Mouse (Mus musculus): Measurements from ENCODE around the gene Gas6.

The Gas6 gene

DNA sequence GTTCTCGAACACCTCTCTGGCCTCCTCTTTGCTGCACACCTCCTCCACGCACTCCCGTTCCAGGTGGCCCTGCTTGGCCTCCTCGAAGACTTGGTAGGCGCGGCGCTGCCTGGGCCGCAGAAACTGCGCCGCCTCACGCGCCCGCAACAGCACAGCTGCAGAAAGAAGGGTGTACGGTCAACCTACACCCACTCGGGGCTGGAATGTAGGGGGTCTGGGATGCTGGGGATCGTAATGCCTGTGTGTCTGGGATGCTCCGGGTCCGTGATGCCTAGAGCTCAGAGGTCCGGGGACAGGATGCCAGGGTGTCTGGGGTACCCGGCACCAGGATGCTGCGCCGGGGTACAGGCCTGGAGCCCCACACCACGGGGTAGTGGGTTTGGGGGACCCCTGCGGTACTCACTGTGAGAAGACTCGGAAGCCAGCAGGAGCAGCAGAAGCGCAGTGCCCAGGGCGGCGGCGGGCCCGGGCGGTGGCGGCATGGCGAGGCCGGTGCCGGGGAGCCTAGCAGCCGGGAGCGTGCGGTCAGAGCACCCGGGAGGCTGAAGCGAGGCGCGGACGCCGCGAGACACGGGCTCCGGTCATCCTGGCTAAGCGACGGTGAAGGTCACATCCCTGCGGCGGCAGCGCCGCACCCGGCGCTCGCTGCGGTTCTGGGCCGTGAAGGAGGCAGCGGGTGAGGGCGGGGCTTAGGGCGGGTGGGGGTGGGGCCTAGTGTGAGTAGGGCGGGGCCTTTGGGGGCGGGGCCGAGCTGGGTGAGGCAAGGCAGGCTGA is at the start of gene Gas6:
Gene Gas6, minus strand, starts transcription at position 633 of the 774 bp plus-strand sequence.
- DNase-seq (ENCODE audit: low spot score): peak; percentile 65

DNA sequence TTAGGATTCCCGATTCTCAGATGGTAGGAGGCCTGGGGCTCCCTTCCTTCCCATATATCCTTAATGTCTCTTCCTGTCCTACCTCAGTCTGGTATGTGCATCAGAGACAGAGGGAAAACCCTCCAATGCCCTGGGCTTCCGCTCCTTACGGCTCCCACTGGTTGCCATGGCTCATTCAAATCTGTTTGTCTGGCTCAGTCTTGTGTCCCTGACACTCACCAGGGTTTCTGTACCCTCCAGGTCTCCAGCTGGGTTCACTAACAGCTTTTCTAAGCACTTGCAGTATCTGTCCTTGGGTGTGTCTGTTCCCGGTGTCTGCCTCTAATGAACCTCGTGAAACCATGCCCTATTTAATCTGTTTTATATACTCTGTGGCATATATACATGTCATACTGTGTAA is 47.2 kb upstream of the Gas6 start:
- DNase-seq (ENCODE audit: low spot score): no peak

DNA sequence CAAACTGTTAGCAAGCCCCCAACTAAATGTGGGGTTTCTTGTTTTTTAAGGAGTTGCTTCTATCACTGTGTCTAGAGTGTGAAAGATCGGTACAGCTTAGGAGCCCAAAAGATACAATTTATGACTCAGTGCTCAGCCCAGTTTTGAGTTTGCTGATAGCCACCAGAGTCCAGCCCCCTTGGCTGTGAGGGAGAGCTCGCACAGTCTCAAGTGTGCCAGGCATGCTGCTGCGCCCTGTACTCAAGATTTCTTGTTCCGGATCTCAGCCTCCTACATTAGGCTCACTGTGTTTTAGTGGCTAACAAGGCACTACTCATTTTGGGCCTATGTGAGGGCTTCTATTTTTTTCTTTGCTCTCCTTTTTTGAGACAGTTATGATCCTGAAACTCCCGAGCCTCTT is 45.8 kb upstream of the Gas6 start:
- no peak for DNase-seq (ENCODE audit: low spot score)

DNA sequence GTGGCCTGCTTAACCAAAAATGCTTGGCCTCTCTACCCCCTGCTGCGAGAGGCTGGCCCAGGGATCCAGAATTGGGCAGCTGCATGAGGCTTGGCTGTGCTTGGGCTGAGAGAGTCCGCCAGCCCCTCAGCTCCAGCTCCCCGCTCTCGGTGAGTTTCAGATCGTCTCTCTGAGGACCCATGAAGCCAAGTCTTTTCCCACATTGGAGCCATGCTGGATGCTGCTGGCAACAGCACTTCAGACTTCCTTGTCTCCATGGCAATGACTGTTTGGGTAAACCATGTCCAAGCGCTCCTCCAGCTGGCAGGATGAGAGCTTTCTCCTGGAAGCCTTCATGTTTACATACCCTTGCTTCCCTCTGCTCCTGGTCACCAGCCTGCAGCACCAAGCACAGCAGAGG is 44.5 kb upstream of the Gas6 start:
- peak; percentile 55 for DNase-seq (ENCODE audit: low spot score)

DNA sequence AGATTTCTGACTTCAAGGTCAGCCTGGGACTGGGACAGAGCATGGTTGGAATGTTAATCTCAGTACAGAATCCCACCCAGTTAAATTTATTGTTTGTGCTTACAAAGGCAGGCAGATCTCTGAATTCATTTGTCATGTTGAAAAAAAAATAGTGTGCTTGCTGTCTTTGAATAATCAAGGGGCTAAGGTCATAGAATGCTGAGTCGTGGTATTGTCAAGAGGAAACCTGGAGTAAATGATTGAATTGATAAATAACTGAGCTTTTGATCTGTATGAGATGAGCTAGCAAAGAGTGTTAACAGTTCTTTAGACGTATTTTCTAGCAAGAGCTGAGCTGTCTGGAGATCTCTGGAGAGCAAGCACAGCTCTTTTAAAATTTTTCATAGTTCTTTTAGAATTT is 42.8 kb upstream of the Gas6 start:
- no peak for DNase-seq (ENCODE audit: low spot score)

DNA sequence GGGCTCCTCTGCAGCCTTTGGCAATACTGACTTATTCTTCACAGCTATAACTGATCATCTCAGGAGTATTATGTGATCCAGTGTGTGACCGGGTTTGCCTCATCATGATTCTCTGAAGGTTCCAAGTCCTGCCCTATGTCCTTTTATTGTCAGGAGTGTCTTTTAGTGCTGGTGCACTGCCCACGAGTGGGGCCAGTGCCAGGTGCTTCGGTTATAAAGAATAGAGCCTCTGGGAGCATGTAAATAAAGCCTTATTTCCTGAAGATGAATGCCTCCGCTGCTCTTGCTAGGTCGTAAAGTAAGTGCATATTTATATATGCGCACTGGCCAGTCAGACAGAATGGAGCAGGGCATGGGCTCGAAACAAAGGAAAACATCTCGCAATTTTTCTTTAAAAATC is 38.8 kb upstream of the Gas6 start:
- DNase-seq (ENCODE audit: low spot score): no peak

DNA sequence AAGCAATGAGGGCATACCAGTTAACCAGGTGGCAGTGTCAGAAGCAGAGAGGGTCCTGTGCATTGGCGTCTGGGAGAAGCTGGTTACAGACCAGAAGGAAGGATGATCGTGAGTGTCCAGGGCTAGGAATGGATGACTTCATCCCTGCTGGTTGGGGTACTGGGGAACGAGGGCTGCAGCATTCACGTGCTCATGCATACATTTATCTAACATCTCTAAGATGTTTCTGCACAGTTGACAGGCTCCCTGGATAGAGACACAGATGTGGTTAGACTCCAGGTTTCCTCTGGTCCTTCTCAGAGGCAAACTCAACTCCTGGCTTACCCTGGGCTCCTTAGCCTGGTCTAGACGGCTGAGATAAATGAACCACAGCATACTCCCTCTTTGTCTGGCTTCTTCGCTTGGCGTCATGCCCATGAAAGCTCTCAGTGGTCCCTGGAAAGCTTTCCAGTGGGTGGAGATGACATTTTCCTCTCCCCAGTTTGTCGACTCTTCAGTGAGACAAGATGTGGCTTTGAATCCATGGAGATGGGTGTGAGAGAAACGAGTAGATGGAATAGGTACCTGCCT is 37.4 kb upstream of the Gas6 start:
- no peak for DNase-seq (ENCODE audit: low spot score)

DNA sequence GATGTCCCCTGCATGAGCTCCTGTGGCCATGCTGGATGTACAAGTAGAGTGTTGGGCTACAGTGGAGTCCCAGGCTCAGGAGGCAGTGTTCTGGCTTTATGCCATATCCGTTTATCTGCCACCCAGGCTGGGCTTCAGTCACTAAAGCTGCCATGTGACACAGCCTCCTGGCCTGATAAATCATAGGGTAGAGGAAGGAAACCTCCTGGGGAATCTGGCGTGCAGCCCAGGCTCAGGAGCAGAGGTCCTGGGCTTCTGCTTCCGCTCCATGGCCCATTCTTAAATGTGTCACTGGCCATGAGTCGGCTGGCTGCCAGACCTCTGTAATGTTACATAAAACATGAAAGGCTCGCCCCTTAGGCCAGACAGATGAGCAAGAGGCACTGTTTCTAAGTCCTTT is 36.7 kb upstream of the Gas6 start:
- peak; percentile 88 for DNase-seq (ENCODE audit: low spot score)

DNA sequence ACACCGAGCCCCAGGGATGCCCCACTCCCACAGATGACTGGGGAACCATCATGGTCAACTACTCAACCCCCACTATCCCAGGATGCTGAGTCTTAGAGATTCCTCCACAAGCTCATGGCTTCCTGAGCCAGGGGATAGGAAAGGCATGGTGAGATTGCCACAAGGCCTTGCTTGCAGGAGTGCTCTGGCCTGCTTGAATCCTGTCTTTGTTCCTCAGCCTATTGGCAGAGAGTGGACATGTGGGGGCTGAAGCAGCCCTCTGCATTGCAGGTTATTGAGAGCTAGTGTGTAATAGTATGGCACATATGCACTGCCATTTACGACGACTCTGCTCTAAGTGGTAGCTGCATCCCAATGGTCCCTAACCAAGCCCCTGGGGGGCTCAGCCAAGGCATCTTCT is 36.1 kb upstream of the Gas6 start:
- DNase-seq (ENCODE audit: low spot score): no peak

DNA sequence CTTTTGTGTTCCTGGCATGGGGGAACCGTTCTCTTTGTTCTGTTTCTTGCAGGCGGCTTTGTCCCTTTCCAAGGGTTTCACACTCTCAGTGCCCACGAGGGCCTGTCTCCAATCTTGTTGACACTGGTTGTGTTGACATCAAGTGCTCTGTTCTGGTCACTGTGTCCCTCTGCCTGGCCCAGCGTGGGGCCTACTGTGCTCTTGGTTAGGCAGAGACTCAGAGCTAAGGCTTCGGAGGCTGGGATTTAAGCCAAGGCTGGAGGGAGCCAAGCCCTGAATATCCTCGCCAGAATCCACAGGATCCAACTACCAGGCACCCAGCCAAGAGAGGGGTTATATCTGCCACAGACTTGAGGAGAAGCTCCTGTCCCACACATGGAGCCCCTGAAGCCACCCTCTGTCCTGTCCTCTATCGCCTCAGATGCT is 35.6 kb upstream of the Gas6 start:
- DNase-seq (ENCODE audit: low spot score): peak; percentile 83

DNA sequence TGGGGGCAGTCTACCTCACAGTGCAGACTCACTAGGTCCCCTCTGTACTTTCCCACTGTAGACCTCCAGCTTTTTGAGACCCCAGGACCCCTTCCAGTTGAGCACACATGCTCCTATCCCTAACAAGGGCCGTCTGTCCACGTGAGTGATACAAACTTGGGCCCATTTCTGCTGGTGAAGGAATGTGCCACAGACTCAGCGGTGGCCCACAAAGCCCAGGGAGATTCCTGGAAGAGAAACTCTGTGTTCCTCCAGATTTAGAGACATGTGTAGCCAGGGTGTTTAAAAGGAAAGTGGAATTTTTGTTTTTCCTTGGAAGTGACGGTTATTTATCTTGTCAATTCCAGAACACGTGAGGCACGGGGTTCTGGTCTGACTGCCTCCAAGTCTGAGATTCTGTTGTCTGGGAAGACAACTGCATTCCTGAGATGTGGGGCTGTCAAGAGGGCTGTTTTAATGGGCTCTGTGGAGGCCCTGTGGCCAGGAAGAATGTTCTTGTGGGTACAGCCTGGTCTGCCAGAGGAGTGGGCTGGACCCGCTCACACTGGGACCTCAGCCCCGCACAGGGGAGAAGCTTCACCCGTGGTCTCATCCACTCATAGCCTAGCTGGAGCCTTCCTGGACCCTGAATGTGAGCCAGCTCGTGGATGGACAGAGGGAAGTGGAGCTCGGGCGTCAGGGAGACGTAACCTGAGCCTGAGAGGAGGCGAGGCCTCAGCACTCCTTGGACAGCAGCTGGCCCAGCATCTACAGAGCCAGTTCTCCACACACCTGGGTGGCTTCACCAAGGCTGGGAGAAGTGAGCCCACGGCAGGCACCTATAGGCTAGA is 34.9 kb upstream of the Gas6 start:
- peak; percentile 55 for DNase-seq (ENCODE audit: low spot score)

DNA sequence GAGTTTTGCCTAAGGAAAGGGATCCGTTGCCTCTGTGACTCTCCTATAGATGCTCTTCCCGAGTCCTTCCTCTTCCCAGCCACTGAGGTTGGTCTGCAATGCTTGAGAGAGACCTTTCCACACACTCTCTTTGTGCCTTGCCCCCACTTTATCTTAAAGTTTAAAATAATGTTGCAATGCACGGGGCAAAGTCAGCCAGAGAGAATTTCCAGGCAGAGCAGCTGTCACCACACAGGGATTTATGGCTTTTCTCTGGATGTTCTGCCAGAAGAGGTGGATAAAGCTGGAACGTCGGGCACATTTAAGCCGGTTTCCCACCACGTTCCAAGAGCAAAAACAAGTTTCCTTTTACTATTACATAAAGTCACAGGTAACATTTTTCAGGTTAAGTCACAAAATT is 27.1 kb upstream of the Gas6 start:
- no peak for DNase-seq (ENCODE audit: low spot score)

DNA sequence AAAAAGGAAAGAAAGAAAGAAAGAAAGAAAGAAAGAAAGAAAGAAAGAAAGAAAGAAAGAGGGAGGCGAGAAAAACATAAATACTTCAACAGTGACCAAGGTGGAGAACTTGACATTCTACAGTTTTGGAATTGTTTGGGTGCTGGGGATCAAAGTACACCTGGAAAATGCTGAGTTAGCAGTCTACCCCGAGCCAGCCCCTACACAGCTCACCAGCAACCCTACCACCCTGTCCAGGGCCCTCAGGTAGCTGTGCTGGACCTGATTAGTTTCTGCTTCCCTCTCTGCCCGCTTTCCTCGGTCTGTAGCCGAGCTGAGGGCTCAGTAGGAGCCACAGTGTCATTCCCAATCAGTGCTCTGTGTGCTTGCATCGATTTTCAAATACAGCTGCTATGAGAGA is 26.1 kb upstream of the Gas6 start:
- DNase-seq (ENCODE audit: low spot score): no peak

DNA sequence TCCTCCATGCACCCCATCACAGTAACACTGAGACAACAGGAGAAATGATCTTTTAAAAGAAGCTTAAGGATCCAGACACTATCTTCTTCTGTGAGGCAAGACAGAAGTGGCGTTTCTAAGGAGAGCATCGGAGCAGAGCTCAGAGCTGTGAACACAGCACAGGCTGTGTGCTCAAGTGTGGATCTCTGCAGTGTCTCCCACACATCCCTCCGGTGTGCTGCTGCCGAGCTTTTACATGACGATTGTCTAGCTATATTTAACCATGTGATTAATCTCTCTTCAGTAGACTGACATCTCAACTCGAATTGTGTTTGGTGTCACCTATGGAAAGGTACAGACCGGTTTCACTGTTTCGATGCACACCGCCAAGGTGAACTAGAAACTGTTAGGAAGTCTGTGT is 25.2 kb upstream of the Gas6 start:
- no peak for DNase-seq (ENCODE audit: low spot score)

DNA sequence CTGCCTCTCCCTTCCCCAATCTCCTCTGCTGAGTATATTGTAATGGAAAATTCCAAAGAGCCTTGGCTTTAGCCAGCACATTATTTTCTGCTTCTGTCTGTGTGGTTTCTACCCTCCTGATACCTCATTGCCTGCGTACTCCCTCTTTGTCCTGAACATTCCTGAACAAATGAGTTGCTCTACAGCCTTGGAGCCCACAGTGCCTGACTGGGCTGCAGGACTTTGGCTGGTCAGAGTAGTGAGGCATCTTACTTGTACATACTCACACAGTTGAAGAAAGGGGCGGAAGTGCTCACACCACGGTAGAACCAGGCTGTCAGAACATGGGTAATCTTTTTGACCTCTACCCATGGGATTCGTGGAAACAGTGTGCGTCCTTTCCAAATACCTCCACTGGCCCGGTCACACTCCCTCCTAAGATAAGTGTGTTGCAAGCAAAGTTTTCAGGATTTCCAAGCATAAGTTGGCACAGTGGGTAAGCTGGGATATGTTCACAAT is 23.0 kb upstream of the Gas6 start:
- DNase-seq (ENCODE audit: low spot score): no peak

DNA sequence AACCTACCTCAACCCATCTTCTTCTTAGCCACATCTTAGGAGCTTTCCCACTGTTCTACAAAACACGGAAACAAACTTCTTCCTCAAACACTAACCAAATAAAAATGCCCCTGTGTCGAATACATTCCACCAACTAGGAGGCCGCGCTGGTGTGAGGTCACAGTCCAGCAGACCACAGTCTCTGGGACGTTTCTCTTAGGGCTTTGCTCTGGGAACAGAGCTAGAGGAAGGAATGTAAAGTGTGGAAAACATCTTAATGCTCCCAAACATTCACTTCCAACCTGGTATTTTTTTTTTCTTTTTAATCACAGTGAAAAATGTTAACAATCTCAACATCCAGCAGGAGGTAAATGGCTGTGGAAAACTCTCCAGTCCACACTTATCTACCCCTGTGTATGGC is 22.4 kb upstream of the Gas6 start:
- no peak for DNase-seq (ENCODE audit: low spot score)

DNA sequence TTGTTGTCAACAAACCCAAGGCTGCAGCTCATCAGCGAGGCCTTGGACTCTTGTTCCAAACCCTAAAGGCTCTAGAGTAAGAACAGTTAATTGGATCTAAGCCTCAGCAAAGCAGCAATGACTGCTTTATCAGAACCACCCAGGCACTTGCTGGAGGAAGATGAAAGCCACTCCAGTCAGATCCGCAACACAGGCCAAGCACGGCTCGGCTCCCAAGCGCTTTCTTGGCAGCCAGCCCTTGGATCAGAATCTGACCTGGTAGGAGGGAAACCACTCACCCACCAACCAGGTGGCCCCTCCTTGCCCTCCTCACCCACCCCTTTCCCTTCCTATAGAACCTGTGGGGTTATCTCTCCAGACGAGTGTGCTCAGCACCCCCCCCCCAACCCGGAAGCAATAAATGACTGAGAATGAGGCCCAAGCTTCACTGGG is 21.7 kb upstream of the Gas6 start:
- DNase-seq (ENCODE audit: low spot score): peak; percentile 74

DNA sequence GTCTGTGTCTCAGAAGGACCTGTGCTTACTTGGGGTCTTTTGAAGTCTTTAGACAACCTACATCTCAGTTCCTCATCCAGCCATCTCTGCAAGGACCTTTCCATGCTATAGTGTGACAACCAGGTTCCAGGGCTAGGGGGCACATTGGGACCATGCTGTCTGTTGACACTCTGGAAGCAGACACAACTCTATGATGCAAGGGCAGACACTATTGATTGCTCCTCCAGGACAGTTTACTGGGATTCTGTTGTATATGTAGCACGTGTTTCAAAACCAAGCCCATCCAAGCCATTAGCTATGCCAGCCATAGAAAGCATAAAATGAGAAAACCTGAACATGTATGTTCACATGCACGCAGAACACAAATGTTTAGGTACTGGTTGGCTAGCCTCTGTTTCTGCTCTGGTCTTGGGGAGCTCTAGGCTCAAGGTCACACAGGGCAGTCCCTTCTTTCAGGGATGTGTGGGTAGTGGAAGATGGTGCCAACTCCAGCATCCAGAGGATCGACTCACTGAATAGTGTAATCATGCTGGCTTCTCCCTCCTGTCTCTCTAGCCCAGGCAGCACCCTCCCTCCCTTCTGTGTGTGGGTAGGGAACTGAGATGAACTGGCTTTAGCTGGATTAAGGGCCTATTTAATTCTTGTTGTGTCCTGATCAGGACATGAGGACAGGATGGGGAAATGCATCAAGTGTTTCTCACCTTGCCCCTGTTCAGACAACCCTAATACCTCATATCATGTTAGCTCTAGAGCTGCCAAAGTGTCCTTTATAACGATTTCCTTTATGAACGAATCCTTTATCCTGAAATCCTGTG is 19.5 kb upstream of the Gas6 start:
- no peak for DNase-seq (ENCODE audit: low spot score)

DNA sequence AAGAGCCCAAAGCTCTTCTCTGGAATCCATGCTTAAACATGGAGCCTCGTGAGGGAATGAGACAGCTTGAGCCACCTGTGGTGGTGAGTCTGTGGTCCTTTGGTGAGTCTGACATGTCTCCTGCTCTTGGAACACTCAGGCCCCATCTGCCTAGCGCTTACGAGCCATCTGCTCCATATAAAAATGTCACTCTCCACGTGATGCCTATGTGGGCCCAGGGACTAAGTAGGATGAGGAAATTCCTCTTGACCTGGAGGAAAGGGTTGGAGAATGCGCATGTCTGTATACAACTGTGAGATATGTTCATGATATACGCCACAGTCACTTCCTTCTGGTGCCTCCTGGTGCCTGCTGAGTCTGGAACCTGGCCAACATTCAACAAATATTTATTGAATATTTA is 18.4 kb upstream of the Gas6 start:
- no peak for DNase-seq (ENCODE audit: low spot score)

DNA sequence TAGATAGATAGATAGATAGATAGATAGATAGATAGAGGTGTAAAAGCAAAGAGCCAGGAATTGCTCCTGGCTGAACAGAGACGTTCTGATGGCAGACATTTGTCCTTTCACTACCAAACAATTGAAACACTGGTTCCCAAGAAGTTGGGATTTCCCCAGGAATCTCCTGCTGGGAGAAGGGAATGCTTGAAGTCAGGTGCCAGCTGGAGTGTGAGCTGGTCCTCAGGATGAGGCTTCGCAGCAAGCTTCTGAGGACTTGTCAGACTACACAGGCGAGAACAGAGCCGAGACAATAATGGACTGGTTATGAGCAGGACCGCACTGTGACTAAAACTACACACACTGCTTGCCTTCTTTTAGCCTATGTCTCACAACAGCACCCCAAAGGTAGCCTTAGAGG is 17.7 kb upstream of the Gas6 start:
- DNase-seq (ENCODE audit: low spot score): no peak

DNA sequence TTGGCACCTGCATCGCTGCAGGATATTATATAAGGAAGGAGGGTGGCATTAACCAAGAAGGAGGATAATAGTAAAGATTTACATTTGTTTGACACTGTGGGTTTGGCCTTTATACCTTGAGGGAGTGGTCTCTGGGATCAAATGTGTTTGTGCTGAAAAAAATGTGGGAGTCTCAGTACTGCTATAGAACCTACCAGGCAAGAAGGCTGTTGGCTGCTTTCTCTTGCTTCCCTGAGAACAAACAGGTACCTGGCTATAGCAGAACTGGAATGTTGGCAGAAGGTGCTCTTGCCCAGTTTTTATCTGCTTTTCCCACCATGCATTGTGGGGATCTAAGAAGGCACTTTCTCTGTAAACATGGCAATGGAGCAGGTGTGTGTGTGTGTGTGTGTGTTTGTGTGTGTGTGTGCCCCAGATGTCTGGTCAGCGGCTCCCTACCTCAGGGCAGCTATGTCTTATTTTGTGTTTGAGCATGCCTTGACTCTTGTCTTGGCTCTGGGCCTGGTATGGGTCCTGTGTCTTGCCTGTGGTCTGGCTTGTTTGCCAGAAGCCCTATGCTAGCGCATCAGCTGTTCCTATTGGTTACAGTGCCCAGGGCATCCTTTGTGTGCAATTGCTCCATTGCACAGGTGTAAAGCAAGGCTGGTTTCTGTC is 13.1 kb upstream of the Gas6 start:
- DNase-seq (ENCODE audit: low spot score): no peak

DNA sequence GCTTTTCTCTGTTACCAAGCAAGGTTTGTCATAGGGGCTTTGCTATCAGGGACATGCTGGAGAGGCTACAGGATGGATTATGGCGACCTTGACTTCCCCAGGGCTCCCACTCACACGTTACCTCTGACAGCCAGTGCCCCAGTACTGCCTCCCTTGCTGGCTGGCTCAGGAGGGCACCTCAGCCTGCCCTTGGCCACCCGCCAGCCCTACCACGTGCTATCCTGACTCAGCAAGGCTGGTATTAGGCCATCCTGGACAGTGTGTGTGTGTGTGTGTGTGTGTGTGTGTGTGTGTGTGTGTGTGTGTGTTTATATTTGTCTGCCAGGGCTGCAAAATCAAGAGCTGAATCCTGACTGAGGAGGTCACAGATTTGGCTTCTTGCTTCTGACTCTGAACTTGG is 12.6 kb upstream of the Gas6 start:
- DNase-seq (ENCODE audit: low spot score): peak; percentile 87

Data from urinary bladder, postnatal 14 days (tissue).